ENCODE assay signal across 8 mouse cellular contexts in genomic region chr2:32395946-32396621, GRCm38 (mm10). TPM values are rescaled to one million over a fixed set of nuclear protein-coding genes. Genes with fewer than 3 reads are reported as not detected.
DNase-seq lines count a peak whose midpoint lies in the region; ATAC-seq and TF ChIP-seq lines count a peak whose summit lies in the region.

No protein-coding gene starts in this region.

- DNase-seq in MEL (ENCODE audit: low read depth, low spot score), result peak; percentile 97
- peak; percentile 90 to 93 for DNase-seq in cerebellum, adult 18-20 months
- DNase-seq in heart, postnatal 4 days, result peak; percentile 90
- peak; percentile 89 to 95 for DNase-seq in layer of hippocampus, adult 2 months (ENCODE audit: low spot score in 2 of 2)
- peak; percentile 87 for DNase-seq in lung, adult 2 months
- DNase-seq in testis, postnatal 10 days (ENCODE audit: low spot score), result peak; percentile 89

- no peak for TF ChIP-seq CTCF in MEL (IDR thresholded peaks at IDR 0.05 in 2 of 3, conservative IDR thresholded peaks at IDR 0.05 in 1 of 3; ENCODE audit: control insufficient read depth in 1 of 3, insufficient read depth in 1 of 3, low read depth in 2 of 3, low read length in 3 of 3, poor library complexity in 1 of 3, severe bottlenecking in 1 of 3)
- TF ChIP-seq CTCF in layer of hippocampus, adult 2 months (conservative IDR thresholded peaks at IDR 0.05), result peak; percentile 27
- no peak for TF ChIP-seq CTCF in lung, adult 2 months (IDR thresholded peaks at IDR 0.05; ENCODE audit: insufficient read depth, low read length)

- no peak for TF ChIP-seq RAD21 in MEL (IDR thresholded peaks at IDR 0.05; ENCODE audit: low read depth, low read length)

- WGBS in forebrain, embryonic 16.5 days, result under 1% methylated on average over 59 of the region's 59 CpGs
- under 1% methylated on average over 59 of the region's 59 CpGs for WGBS in lung, adult 2 months
- WGBS in neural tube, embryonic 15.5 days, result under 1% methylated on average over 55 of the region's 59 CpGs

- H3K4me2 ChIP-seq in forebrain, embryonic 16.5 days (ENCODE audit: low read length), result peak overlapping the region; percentile 88
- peak overlapping the region; percentile 95 for H3K4me2 ChIP-seq in neural tube, embryonic 15.5 days

- peak overlapping the region; percentile 74 to 83 for H3K4me3 ChIP-seq in MEL (ENCODE audit: control insufficient read depth in 1 of 2, insufficient read depth in 1 of 2, low read depth in 2 of 2, low read length in 2 of 2)
- H3K4me3 ChIP-seq in forebrain, embryonic 16.5 days (replicated peaks; ENCODE audit: low read length), result peak overlapping the region; percentile 97
- peak overlapping the region; percentile 86 for H3K4me3 ChIP-seq in layer of hippocampus, adult 2 months
- peak overlapping the region; percentile 63 for H3K4me3 ChIP-seq in lung, adult 2 months (replicated peaks; ENCODE audit: extremely low read depth, low read depth, low read length)
- H3K4me3 ChIP-seq in neural tube, embryonic 15.5 days (replicated peaks), result peak overlapping the region; percentile 99

- H3K27ac ChIP-seq in MEL (ENCODE audit: control insufficient read depth, low read depth, low read length), result peak overlapping the region; percentile 87
- H3K27ac ChIP-seq in forebrain, embryonic 16.5 days (ENCODE audit: low read length), result peak overlapping the region; percentile 94
- H3K27ac ChIP-seq in layer of hippocampus, adult 2 months, result peak overlapping the region; percentile 96
- peak overlapping the region; percentile 96 for H3K27ac ChIP-seq in neural tube, embryonic 15.5 days (replicated peaks)

- H3K9me3 ChIP-seq in MEL (replicated peaks; ENCODE audit: insufficient read depth, low read length), result no peaks in the 10 kb centered on the region
- H3K9me3 ChIP-seq in forebrain, embryonic 16.5 days (ENCODE audit: control insufficient read depth, low read length), result no peaks in the 10 kb centered on the region
- no peaks in the 10 kb centered on the region for H3K9me3 ChIP-seq in neural tube, embryonic 15.5 days (replicated peaks)

- no peaks in the 10 kb centered on the region for H3K27me3 ChIP-seq in MEL (ENCODE audit: control insufficient read depth in 1 of 2, insufficient read depth in 2 of 2, low read length in 2 of 2)
- no peaks in the 10 kb centered on the region for H3K27me3 ChIP-seq in forebrain, embryonic 16.5 days (replicated peaks; ENCODE audit: control insufficient read depth, insufficient read depth, low read length)
- H3K27me3 ChIP-seq in neural tube, embryonic 15.5 days (replicated peaks), result no peaks in the 10 kb centered on the region

- peak overlapping the region; percentile 92 for H3K9ac ChIP-seq in MEL (ENCODE audit: control insufficient read depth, low read depth, low read length, poor library complexity, severe bottlenecking)
- H3K9ac ChIP-seq in forebrain, embryonic 16.5 days (replicated peaks; ENCODE audit: low read depth, low read length), result peak overlapping the region; percentile 90
- H3K9ac ChIP-seq in neural tube, embryonic 15.5 days (replicated peaks), result peak overlapping the region; percentile 91

- H3K36me3 ChIP-seq in MEL (ENCODE audit: control insufficient read depth in 1 of 2, insufficient read depth in 2 of 2, low read length in 2 of 2), result no peaks in the 10 kb centered on the region
- peaks cover 2% of the 10 kb centered on the region; the same call in 1 of the 2 replicates for H3K36me3 ChIP-seq in forebrain, embryonic 16.5 days (ENCODE audit: control insufficient read depth, insufficient read depth)
- H3K36me3 ChIP-seq in neural tube, embryonic 15.5 days, result peaks cover 12% of the 10 kb centered on the region

- TF ChIP-seq EP300 in MEL (IDR thresholded peaks at IDR 0.05; ENCODE audit: low read depth in 1 of 2, low read length in 2 of 2), result no peak

- TF ChIP-seq POLR2A in MEL (IDR thresholded peaks at IDR 0.05; ENCODE audit: control insufficient read depth in 1 of 2, insufficient read depth in 1 of 2, low read depth in 1 of 2, low read length in 2 of 2, poor library complexity in 1 of 2), result peak in 1 of 2 experiments; percentile 42; a peak in 2 of 4 replicates
- TF ChIP-seq POLR2A in lung, adult 2 months (IDR thresholded peaks at IDR 0.05; ENCODE audit: borderline replicate concordance, extremely low read depth, low read depth, low read length), result peak; percentile 44; the same call in 1 of the 2 replicates

- peak; percentile 98 for ATAC-seq in forebrain, embryonic 16.5 days
- ATAC-seq in neural tube, embryonic 15.5 days (ENCODE audit: low FRiP score), result peak; percentile 95

- peaks cover 0 to 7% of the 10 kb centered on the region in 2 experiments; a peak in 1 of 4 replicates for H3K4me1 ChIP-seq in MEL (ENCODE audit: control insufficient read depth in 1 of 2, insufficient read depth in 2 of 2, low read length in 2 of 2)
- peaks cover 14% of the 10 kb centered on the region for H3K4me1 ChIP-seq in forebrain, embryonic 16.5 days (replicated peaks; ENCODE audit: control insufficient read depth, insufficient read depth, low read length)
- peaks cover 5% of the 10 kb centered on the region for H3K4me1 ChIP-seq in lung, adult 2 months (ENCODE audit: control insufficient read depth, insufficient read depth, low read length)
- H3K4me1 ChIP-seq in neural tube, embryonic 15.5 days, result peaks cover 24% of the 10 kb centered on the region

- H3K79me2 ChIP-seq in MEL (ENCODE audit: control insufficient read depth, insufficient read depth, low read length, poor library complexity), result peaks cover 10% of the 10 kb centered on the region

TF ChIP-seq in MEL, 35 proteins besides CTCF, POLR2A, EP300 and RAD21:
- no peak for TF ChIP-seq JUND (IDR thresholded peaks at IDR 0.05; ENCODE audit: low read depth, low read length)
- TF ChIP-seq NRF1 (IDR thresholded peaks at IDR 0.05; ENCODE audit: insufficient read depth, low read depth, low read length, poor library complexity, severe bottlenecking), result peak; percentile 71
- peak; percentile 82 for TF ChIP-seq MXI1 (IDR thresholded peaks at IDR 0.05; ENCODE audit: low read depth, low read length)
- TF ChIP-seq MYB (IDR thresholded peaks at IDR 0.05; ENCODE audit: low read depth, low read length), result no peak
- TF ChIP-seq SIN3A (IDR thresholded peaks at IDR 0.05; ENCODE audit: low read length), result peak; percentile 92
- 0 out of 2 replicates have a peak, but pooled peaks have one; percentile 34 for TF ChIP-seq UBTF (IDR thresholded peaks at IDR 0.05; ENCODE audit: borderline replicate concordance, insufficient read depth, low read depth, low read length)
- TF ChIP-seq BHLHE40 (IDR thresholded peaks at IDR 0.05; ENCODE audit: borderline replicate concordance, low read depth, low read length), result no peak

RNA-seq across cellular contexts. Expression of gene Ptges2, which starts 0.4 kb away (rescaled TPM):
- 30.4 and 33.3 TPM in 2 replicates for total RNA-seq in MEL (2012; rRNA removed)
- polyA plus RNA-seq in MEL (2012; ENCODE audit: insufficient read depth in 1 of 2, insufficient read length in 2 of 2, low read depth in 1 of 2, low replicate concordance in 2 of 2, missing spikeins in 1 of 2), result 100 to 1,000 TPM in 1 of 2 experiments, 10 to 100 TPM in 1; 47.0 to 396 TPM
- polyA plus RNA-seq in forebrain, embryonic 16.5 days (2015; fragmentation: Nextera tagmentation; extraction: Ambion mirVana), result 35.6 and 42.7 TPM in 2 replicates
- total RNA-seq in heart, postnatal 4 days (2021), result 10 to 100 TPM; 59.7 to 60.2 TPM
- total RNA-seq in layer of hippocampus, adult 2 months (2021), result 10 to 100 TPM; 33.8 to 35.5 TPM
- 14.7 and 23.8 TPM in 2 replicates for polyA plus RNA-seq in lung, adult 2 months (2012; rRNA removed)
- polyA plus RNA-seq in neural tube, embryonic 15.5 days (2015; fragmentation: Nextera tagmentation; extraction: Ambion mirVana), result 47.3 and 52.1 TPM in 2 replicates

RNA-seq across cellular contexts. Expression of gene Lcn2, which starts 8.0 kb away (rescaled TPM):
- not detected in 2 replicates for total RNA-seq in MEL (2012; rRNA removed)
- polyA plus RNA-seq in MEL (2012; ENCODE audit: insufficient read depth in 1 of 2, insufficient read length in 2 of 2, low read depth in 1 of 2, low replicate concordance in 2 of 2, missing spikeins in 1 of 2), result not detected
- polyA plus RNA-seq in forebrain, embryonic 16.5 days (2015; fragmentation: Nextera tagmentation; extraction: Ambion mirVana), result not detected in 2 replicates
- total RNA-seq in heart, postnatal 4 days (2021), result 1 to 10 TPM; 3.1 to 3.4 TPM
- under 1 TPM in 1 of 2 experiments, not detected in 1; 0.69 TPM for total RNA-seq in layer of hippocampus, adult 2 months (2021)
- 193 and 242 TPM in 2 replicates for polyA plus RNA-seq in lung, adult 2 months (2012; rRNA removed)
- 0.95 and 1.1 TPM in 2 replicates for polyA plus RNA-seq in neural tube, embryonic 15.5 days (2015; fragmentation: Nextera tagmentation; extraction: Ambion mirVana)

RNA-seq across cellular contexts. Expression of gene 1110008P14Rik, which starts 14.3 kb away (rescaled TPM):
- 52.3 and 63.5 TPM in 2 replicates for total RNA-seq in MEL (2012; rRNA removed)
- polyA plus RNA-seq in MEL (2012; ENCODE audit: insufficient read depth in 1 of 2, insufficient read length in 2 of 2, low read depth in 1 of 2, low replicate concordance in 2 of 2, missing spikeins in 1 of 2), result 10 to 100 TPM in 1 of 2 experiments, not detected in 1; 62.9 TPM
- polyA plus RNA-seq in forebrain, embryonic 16.5 days (2015; fragmentation: Nextera tagmentation; extraction: Ambion mirVana), result 67.8 and 77.7 TPM in 2 replicates
- 10 to 100 TPM; 43.7 to 47.6 TPM for total RNA-seq in heart, postnatal 4 days (2021)
- 100 to 1,000 TPM; 160 to 170 TPM for total RNA-seq in layer of hippocampus, adult 2 months (2021)
- polyA plus RNA-seq in lung, adult 2 months (2012; rRNA removed), result 170 and 173 TPM in 2 replicates
- polyA plus RNA-seq in neural tube, embryonic 15.5 days (2015; fragmentation: Nextera tagmentation; extraction: Ambion mirVana), result 163 and 195 TPM in 2 replicates

RNA-seq across cellular contexts. Expression of gene Dnm1, which starts 42.9 kb away (rescaled TPM):
- total RNA-seq in MEL (2012; rRNA removed), result 0.42 and 0.49 TPM in 2 replicates
- 1 to 10 TPM in 1 of 2 experiments, not detected in 1; 5.0 TPM for polyA plus RNA-seq in MEL (2012; ENCODE audit: insufficient read depth in 1 of 2, insufficient read length in 2 of 2, low read depth in 1 of 2, low replicate concordance in 2 of 2, missing spikeins in 1 of 2)
- 26.9 and 38.4 TPM in 2 replicates for polyA plus RNA-seq in forebrain, embryonic 16.5 days (2015; fragmentation: Nextera tagmentation; extraction: Ambion mirVana)
- total RNA-seq in heart, postnatal 4 days (2021), result 1 to 10 TPM; 9.0 to 9.6 TPM
- 1,000 to 10,000 TPM; 1,274 to 1,381 TPM for total RNA-seq in layer of hippocampus, adult 2 months (2021)
- polyA plus RNA-seq in lung, adult 2 months (2012; rRNA removed), result 44.0 and 60.3 TPM in 2 replicates
- polyA plus RNA-seq in neural tube, embryonic 15.5 days (2015; fragmentation: Nextera tagmentation; extraction: Ambion mirVana), result 72.4 and 86.9 TPM in 2 replicates

RNA-seq across cellular contexts. Expression of gene Ciz1, which starts 44.0 kb away (rescaled TPM):
- total RNA-seq in MEL (2012; rRNA removed), result 20.7 and 21.6 TPM in 2 replicates
- 10 to 100 TPM in 1 of 2 experiments, not detected in 1; 99.8 TPM for polyA plus RNA-seq in MEL (2012; ENCODE audit: insufficient read depth in 1 of 2, insufficient read length in 2 of 2, low read depth in 1 of 2, low replicate concordance in 2 of 2, missing spikeins in 1 of 2)
- 64.3 and 64.6 TPM in 2 replicates for polyA plus RNA-seq in forebrain, embryonic 16.5 days (2015; fragmentation: Nextera tagmentation; extraction: Ambion mirVana)
- 10 to 100 TPM; 34.5 to 48.3 TPM for total RNA-seq in heart, postnatal 4 days (2021)
- 10 to 100 TPM; 75.3 to 92.7 TPM for total RNA-seq in layer of hippocampus, adult 2 months (2021)
- polyA plus RNA-seq in lung, adult 2 months (2012; rRNA removed), result 237 and 245 TPM in 2 replicates
- 43.8 and 44.8 TPM in 2 replicates for polyA plus RNA-seq in neural tube, embryonic 15.5 days (2015; fragmentation: Nextera tagmentation; extraction: Ambion mirVana)

Comparison
In these comparisons a context has a peak if more than half of its experiments do, and no peak if none do; other contexts are left out.
1. Peak in every context shown above with its lines: DNase-seq, ATAC-seq, H3K4me3 ChIP-seq and H3K27ac ChIP-seq.
2. RNA of gene Lcn2, which starts 8.0 kb away (polyA plus RNA-seq): 193 to 242 TPM in lung, adult 2 months; 0.95 to 1.1 TPM in neural tube, embryonic 15.5 days, not detected in forebrain, embryonic 16.5 days and not detected in MEL; every median in the first group is over 10 times any median in the second.